Mouse (Mus musculus) forebrain, embryonic 12.5 days (tissue): Measurements from ENCODE around the gene Gm42791. TPM values are rescaled to one million over a fixed set of nuclear protein-coding genes. Genes with fewer than 3 reads are reported as not detected.

Source experiments
- ATAC-seq: fragments of 200-750 bp; cut with Nextera tagmentation; 2 replicates; pipeline ENCODE4 v1.8.0; 2017; ENCODE audit warnings: moderate TSS enrichment; ENCODE audit not compliant: low FRiP score
- H3K27ac ChIP-seq: fragments of 300-500 bp; sonication (generic); 2 replicates; pipeline ENCODE4 v1.5.1; 2016; ENCODE audit warnings: mild to moderate bottlenecking
- H3K27me3 ChIP-seq: fragments of 300-500 bp; sonication (generic); 2 replicates; pipeline ENCODE4 v1.6.1; 2016; ENCODE audit warnings: mild to moderate bottlenecking
- H3K36me3 ChIP-seq: fragments of 300-500 bp; sonication (generic); replicated peaks from 2 replicates; pipeline ENCODE4 v1.6.1; 2016; ENCODE audit warnings: mild to moderate bottlenecking
- H3K4me1 ChIP-seq: fragments of 300-500 bp; sonication (generic); 2 replicates; pipeline ENCODE4 v1.6.1; 2016
- H3K4me2 ChIP-seq: fragments of 300-500 bp; sonication (generic); 2 replicates; pipeline ENCODE4 v1.6.1; 2016; ENCODE audit warnings: mild to moderate bottlenecking, moderate library complexity
- H3K4me3 ChIP-seq: fragments of 300-500 bp; sonication (generic); replicated peaks from 2 replicates; pipeline ENCODE4 v1.5.1; 2016; ENCODE audit warnings: mild to moderate bottlenecking
- H3K9ac ChIP-seq: fragments of 300-500 bp; sonication (generic); 2 replicates; pipeline ENCODE4 v1.6.1; 2016; ENCODE audit warnings: mild to moderate bottlenecking
- H3K9me3 ChIP-seq: fragments of 300-500 bp; sonication (generic); 2 replicates; pipeline ENCODE4 v1.6.1; 2016
- WGBS: fragments of 180-500 bp; shearing (Covaris S2); methylation state at CpG from one replicate; pipeline ENCODE4 v1.1.7; 2016; 5-methylcytosine and 5-hydroxymethylcytosine counted together
- polyA plus RNA-seq: library from polyadenylated mRNA; unstranded; fragments of >200 nt; fragmentation: Nextera tagmentation; extraction: Ambion mirVana; gene quantifications from 2 replicates; pipeline ENCODE4 v1.2.1, GENCODE M21; 2016

The Gm42791 gene
- polyA plus RNA-seq, 1 experiment from 2014 or later: 4.9 TPM

DNA sequence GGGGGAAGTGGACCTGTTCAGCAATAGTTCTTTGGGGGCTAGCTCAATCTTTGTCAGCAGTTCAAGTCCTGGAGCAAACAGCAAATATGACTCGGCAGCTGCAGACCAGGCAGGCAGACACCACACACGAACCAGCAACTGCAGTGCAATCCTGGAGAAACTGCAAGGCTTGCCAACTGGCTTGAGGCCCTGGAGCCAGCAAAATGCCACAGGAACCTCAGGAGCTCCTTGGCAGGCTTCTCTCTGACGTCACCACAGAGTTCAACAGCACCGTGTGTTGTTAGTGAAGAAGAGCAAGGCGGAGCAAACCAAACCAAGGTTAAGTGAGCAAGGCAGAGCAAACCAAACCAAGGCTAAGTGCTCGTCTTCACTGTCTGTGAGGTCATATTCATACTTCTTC is 145.4 kb downstream of the Gm42791 start:
- Histone ChIP-seq H3K27ac (no peak overlapping the region), H3K9ac (no peak overlapping the region), H3K4me2 (no peak overlapping the region), H3K9me3 (no peaks in the 10 kb centered on the region), H3K4me1 (peaks cover 15% of the 10 kb centered on the region), H3K4me3 (no peak overlapping the region), H3K36me3 (no peaks in the 10 kb centered on the region), H3K27me3 (no peaks in the 10 kb centered on the region)
- ATAC-seq: no peak
- 87% methylated on average over 6 of the region's 6 CpGs for WGBS

DNA sequence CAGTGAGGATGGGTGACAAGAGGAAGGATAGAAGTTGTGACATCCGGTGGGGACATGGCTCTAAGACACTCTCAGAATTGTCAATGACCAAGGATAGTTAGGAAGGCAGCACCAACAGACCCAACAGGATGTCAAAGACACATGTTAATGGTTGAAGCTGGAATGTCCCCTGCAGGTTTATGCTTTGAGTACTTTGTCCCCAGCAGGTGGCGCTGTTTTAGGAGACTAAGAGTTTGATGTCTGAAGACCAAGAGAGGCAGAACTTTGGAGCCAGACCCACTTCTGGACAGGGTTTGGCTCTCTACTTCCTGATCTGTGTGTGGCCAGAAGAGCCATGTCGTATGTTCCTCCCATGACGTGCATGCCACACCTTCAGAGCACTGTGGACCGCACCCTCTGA is 147.9 kb downstream of the Gm42791 start:
- WGBS: 96% methylated on average over 5 of the region's 5 CpGs
- Histone ChIP-seq H3K9ac (no peak overlapping the region), H3K36me3 (no peaks in the 10 kb centered on the region), H3K4me3 (no peak overlapping the region), H3K27ac (no peak overlapping the region), H3K4me1 (peaks cover 6% of the 10 kb centered on the region; the same call in 1 of the 2 replicates), H3K9me3 (no peaks in the 10 kb centered on the region), H3K27me3 (no peaks in the 10 kb centered on the region), H3K4me2 (no peak overlapping the region)
- ATAC-seq: no peak

Other genes with a start within 250 kb of the Gm42791 start
- 37.7 and 42.2 TPM in 2 replicates for gene Katnal1, start 65.8 kb downstream of the Gm42791 start, polyA plus RNA-seq
- 71.6 and 73.8 TPM in 2 replicates for gene Uspl1, start 189.2 kb upstream of the Gm42791 start, polyA plus RNA-seq
- 1,906 and 2,082 TPM in 2 replicates for gene Hmgb1, start 189.3 kb upstream of the Gm42791 start, polyA plus RNA-seq